Mouse (Mus musculus): ENCODE results near the gene Rasd1. TPM values are rescaled to one million over a fixed set of nuclear protein-coding genes. Genes with fewer than 3 reads are reported as not detected.

The Rasd1 gene
- polyA plus RNA-seq, 1 experiment: 0.53 TPM

DNA sequence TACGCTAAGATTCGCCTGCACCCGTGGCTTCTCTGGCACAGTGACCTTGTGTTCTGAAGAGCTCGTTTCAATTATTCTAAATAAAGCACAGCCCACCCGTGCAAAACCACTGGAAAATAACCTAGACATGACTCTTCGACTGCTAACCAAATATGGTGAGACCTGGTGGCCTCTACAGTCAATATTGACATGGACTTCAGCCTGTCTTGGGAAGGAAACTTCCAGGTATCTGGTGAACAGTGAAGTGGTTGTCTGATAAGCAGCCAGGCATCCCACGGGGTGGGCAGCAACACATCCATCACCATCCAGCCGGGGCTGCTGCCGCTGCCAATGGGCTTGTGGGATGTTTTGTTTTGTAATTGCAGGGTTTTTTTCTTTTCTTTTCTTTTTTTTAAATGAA, 29.6 kb upstream of the Rasd1 start:
- H3K4me1 ChIP-seq (ENCODE audit: control insufficient read depth, insufficient read depth, insufficient read length, low read length): no peaks in the 10 kb centered on the region
- H3K4me3 ChIP-seq (ENCODE audit: low read depth, low read length): no peak overlapping the region
- no peaks in the 10 kb centered on the region for H3K27me3 ChIP-seq (ENCODE audit: control insufficient read depth, insufficient read depth, low read length)
- no peak overlapping the region for H3K27ac ChIP-seq (ENCODE audit: insufficient read depth, low read depth, low read length)
- TF ChIP-seq CTCF (IDR thresholded peaks at IDR 0.05; ENCODE audit: extremely low read depth, insufficient read length, insufficient replicate concordance, low read depth, low read length): no peak
- TF ChIP-seq POLR2A (IDR thresholded peaks at IDR 0.05; ENCODE audit: low read depth, low read length): no peak
- no peaks in the 10 kb centered on the region for H3K36me3 ChIP-seq (ENCODE audit: control insufficient read depth, insufficient read depth, low read length)
- WGBS: 22% methylated on average over 9 of the region's 9 CpGs

- Histone ChIP-seq H3K27me3 (ENCODE audit: control insufficient read depth, insufficient read depth, low read length) (no peaks in the 10 kb centered on the region), H3K4me3 (ENCODE audit: low read depth, low read length) (no peak overlapping the region), H3K27ac (ENCODE audit: insufficient read depth, low read depth, low read length) (no peak overlapping the region), H3K36me3 (ENCODE audit: control insufficient read depth, insufficient read depth, low read length) (no peaks in the 10 kb centered on the region), H3K4me1 (ENCODE audit: control insufficient read depth, insufficient read depth, insufficient read length, low read length) (no peaks in the 10 kb centered on the region)
- 66% methylated on average over 8 of the region's 8 CpGs for WGBS
- TF ChIP-seq CTCF (IDR thresholded peaks at IDR 0.05; ENCODE audit: extremely low read depth, insufficient read length, insufficient replicate concordance, low read depth, low read length) (no peak), POLR2A (IDR thresholded peaks at IDR 0.05; ENCODE audit: low read depth, low read length) (no peak)
These were observed 26.6 kb upstream of the Rasd1 start for GRCm38 (mm10) chr11:59991365-59991764.

GRCm38 (mm10) chr11:59989406-59989805, 24.7 kb upstream of the Rasd1 start:
- Histone ChIP-seq H3K27me3 (ENCODE audit: control insufficient read depth, insufficient read depth, low read length) (no peaks in the 10 kb centered on the region), H3K36me3 (ENCODE audit: control insufficient read depth, insufficient read depth, low read length) (no peaks in the 10 kb centered on the region), H3K27ac (ENCODE audit: insufficient read depth, low read depth, low read length) (no peak overlapping the region), H3K4me1 (ENCODE audit: control insufficient read depth, insufficient read depth, insufficient read length, low read length) (no peaks in the 10 kb centered on the region), H3K4me3 (ENCODE audit: low read depth, low read length) (no peak overlapping the region)
- 87% methylated on average over 1 of the region's 1 CpGs for WGBS
- TF ChIP-seq CTCF (IDR thresholded peaks at IDR 0.05; ENCODE audit: extremely low read depth, insufficient read length, insufficient replicate concordance, low read depth, low read length) (no peak), POLR2A (IDR thresholded peaks at IDR 0.05; ENCODE audit: low read depth, low read length) (no peak)

DNA sequence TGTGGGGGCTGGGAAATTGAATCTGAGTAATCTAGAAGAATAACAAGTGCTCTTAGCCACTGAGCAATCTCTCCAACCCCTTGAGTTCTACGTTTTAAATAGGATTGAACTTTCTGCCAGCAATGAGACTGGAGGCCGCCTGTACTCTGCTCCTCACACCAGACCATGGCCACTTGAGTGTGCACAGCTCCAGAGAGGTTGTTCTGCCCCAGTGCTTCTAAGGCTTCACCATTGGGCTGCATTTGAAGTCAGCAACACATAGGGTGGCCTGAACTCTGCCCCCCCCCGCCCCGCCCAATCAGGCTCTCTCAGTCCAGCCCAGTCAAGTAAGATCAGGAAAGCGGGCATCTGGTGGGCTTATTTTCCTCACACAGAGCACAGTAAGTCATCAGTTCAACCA, 13.1 kb upstream of the Rasd1 start:
- Histone ChIP-seq H3K36me3 (ENCODE audit: control insufficient read depth, insufficient read depth, low read length) (no peaks in the 10 kb centered on the region), H3K27me3 (ENCODE audit: control insufficient read depth, insufficient read depth, low read length) (no peaks in the 10 kb centered on the region), H3K4me3 (ENCODE audit: low read depth, low read length) (no peak overlapping the region), H3K4me1 (ENCODE audit: control insufficient read depth, insufficient read depth, insufficient read length, low read length) (no peaks in the 10 kb centered on the region), H3K27ac (ENCODE audit: insufficient read depth, low read depth, low read length) (no peak overlapping the region)
- no peak for TF ChIP-seq POLR2A (IDR thresholded peaks at IDR 0.05; ENCODE audit: low read depth, low read length)
- TF ChIP-seq CTCF (IDR thresholded peaks at IDR 0.05; ENCODE audit: extremely low read depth, insufficient read length, insufficient replicate concordance, low read depth, low read length): no peak
- 84% methylated on average over 5 of the region's 5 CpGs for WGBS

GRCm38 (mm10) chr11:59975241-59975640, 10.5 kb upstream of the Rasd1 start:
- WGBS: 80% methylated on average over 10 of the region's 10 CpGs

GRCm38 (mm10) chr11:59973389-59973788, 8.6 kb upstream of the Rasd1 start:
- no peak for TF ChIP-seq CTCF (IDR thresholded peaks at IDR 0.05; ENCODE audit: extremely low read depth, insufficient read length, insufficient replicate concordance, low read depth, low read length)
- no peak for TF ChIP-seq POLR2A (IDR thresholded peaks at IDR 0.05; ENCODE audit: low read depth, low read length)
- Histone ChIP-seq H3K27me3 (ENCODE audit: control insufficient read depth, insufficient read depth, low read length) (no peaks in the 10 kb centered on the region), H3K4me1 (ENCODE audit: control insufficient read depth, insufficient read depth, insufficient read length, low read length) (no peaks in the 10 kb centered on the region), H3K4me3 (ENCODE audit: low read depth, low read length) (no peak overlapping the region), H3K36me3 (ENCODE audit: control insufficient read depth, insufficient read depth, low read length) (no peaks in the 10 kb centered on the region), H3K27ac (ENCODE audit: insufficient read depth, low read depth, low read length) (no peak overlapping the region)
- 92% methylated on average over 5 of the region's 5 CpGs for WGBS

More at GRCm38 (mm10) chr11:59975241-59975640, 10.5 kb upstream of the Rasd1 start:
- Histone ChIP-seq H3K4me1 (ENCODE audit: control insufficient read depth, insufficient read depth, insufficient read length, low read length) (no peaks in the 10 kb centered on the region), H3K4me3 (ENCODE audit: low read depth, low read length) (no peak overlapping the region), H3K27ac (ENCODE audit: insufficient read depth, low read depth, low read length) (no peak overlapping the region), H3K27me3 (ENCODE audit: control insufficient read depth, insufficient read depth, low read length) (no peaks in the 10 kb centered on the region), H3K36me3 (ENCODE audit: control insufficient read depth, insufficient read depth, low read length) (no peaks in the 10 kb centered on the region)
- no peak for TF ChIP-seq CTCF (IDR thresholded peaks at IDR 0.05; ENCODE audit: extremely low read depth, insufficient read length, insufficient replicate concordance, low read depth, low read length)
- no peak for TF ChIP-seq POLR2A (IDR thresholded peaks at IDR 0.05; ENCODE audit: low read depth, low read length)

DNA sequence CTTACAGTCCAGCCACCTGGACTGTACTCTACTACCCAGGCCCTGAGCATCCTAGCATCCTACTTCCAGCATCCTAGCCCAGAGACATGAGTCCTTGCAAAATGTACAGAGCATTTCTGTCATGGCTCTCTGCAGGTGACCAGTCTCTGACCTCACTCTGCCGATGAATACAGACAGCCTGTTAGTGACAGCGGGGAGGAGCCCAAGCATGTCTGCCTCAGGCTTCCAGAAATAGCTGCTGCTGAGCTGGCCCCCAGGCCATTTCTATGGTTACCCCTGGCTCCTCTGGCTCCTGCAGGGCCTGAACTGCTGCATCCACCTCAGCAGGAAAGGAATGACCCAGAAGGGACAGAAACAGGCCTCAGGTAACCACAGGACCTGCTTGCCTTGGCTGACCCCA, 6.9 kb upstream of the Rasd1 start:
- Histone ChIP-seq H3K27me3 (ENCODE audit: control insufficient read depth, insufficient read depth, low read length) (no peaks in the 10 kb centered on the region), H3K4me1 (ENCODE audit: control insufficient read depth, insufficient read depth, insufficient read length, low read length) (no peaks in the 10 kb centered on the region), H3K4me3 (ENCODE audit: low read depth, low read length) (no peak overlapping the region), H3K27ac (ENCODE audit: insufficient read depth, low read depth, low read length) (no peak overlapping the region), H3K36me3 (ENCODE audit: control insufficient read depth, insufficient read depth, low read length) (no peaks in the 10 kb centered on the region)
- no peak for TF ChIP-seq CTCF (IDR thresholded peaks at IDR 0.05; ENCODE audit: extremely low read depth, insufficient read length, insufficient replicate concordance, low read depth, low read length)
- WGBS: 85% methylated on average over 2 of the region's 2 CpGs

GRCm38 (mm10) chr11:59970780-59971179, 6.0 kb upstream of the Rasd1 start:
- 84% methylated on average over 5 of the region's 5 CpGs for WGBS
- no peak overlapping the region for H3K4me3 ChIP-seq (ENCODE audit: low read depth, low read length)
- H3K36me3 ChIP-seq (ENCODE audit: control insufficient read depth, insufficient read depth, low read length): no peaks in the 10 kb centered on the region
- no peaks in the 10 kb centered on the region for H3K27me3 ChIP-seq (ENCODE audit: control insufficient read depth, insufficient read depth, low read length)
- TF ChIP-seq POLR2A (IDR thresholded peaks at IDR 0.05; ENCODE audit: low read depth, low read length): no peak
- TF ChIP-seq CTCF (IDR thresholded peaks at IDR 0.05; ENCODE audit: extremely low read depth, insufficient read length, insufficient replicate concordance, low read depth, low read length): no peak
- H3K27ac ChIP-seq (ENCODE audit: insufficient read depth, low read depth, low read length): no peak overlapping the region
- H3K4me1 ChIP-seq (ENCODE audit: control insufficient read depth, insufficient read depth, insufficient read length, low read length): peaks cover 7% of the 10 kb centered on the region; the same call in 1 of the 2 replicates

Data from small intestine, adult 2 months (tissue).